Mouse (Mus musculus) NIH3T3 (cell line): ENCODE measurements around the gene Klf13.
A peak's percentile ranks its signal among the peaks of the same experiment; 100 is the strongest.

Experiments used
- DNase-seq: peaks from one replicate; pipeline ENCODE4 v3.0.0-alpha.2; 2012; ENCODE audit warnings: low read depth

Klf13 gene

DNA sequence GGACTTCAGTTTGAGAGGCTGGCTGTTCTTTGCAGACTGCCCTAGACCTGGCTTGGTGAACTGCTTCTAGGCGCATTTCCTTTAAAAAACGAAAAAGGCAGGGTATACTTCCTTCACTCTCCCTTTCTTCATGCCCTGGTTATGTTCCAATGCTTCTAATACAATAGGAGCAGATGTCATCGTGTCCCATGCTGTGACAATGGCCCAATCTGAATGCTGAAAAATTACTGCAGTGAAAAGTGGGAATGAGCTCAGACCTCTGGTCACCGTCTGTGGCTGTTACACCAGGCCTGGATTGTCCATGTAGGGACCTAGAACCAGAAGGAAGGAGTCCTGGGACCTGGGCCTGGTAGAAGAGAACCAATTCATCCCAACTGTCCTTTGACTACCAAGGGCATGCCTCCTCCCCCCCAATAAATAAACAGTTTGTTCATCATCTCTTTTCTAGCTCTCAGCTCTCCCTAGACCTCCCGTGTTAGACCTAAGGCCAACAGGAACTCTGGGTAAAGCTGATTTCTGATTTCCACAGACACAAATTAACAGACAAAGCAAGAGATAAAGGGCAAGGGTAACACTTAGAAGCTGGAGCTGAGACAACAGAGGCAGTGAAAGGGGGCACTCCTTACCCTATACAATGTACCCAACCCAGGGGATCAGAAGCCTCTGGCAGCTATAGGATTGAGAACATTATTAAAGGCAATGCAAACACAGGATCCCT is 30.8 kb downstream of the Klf13 start:
- DNase-seq: no peak

DNA sequence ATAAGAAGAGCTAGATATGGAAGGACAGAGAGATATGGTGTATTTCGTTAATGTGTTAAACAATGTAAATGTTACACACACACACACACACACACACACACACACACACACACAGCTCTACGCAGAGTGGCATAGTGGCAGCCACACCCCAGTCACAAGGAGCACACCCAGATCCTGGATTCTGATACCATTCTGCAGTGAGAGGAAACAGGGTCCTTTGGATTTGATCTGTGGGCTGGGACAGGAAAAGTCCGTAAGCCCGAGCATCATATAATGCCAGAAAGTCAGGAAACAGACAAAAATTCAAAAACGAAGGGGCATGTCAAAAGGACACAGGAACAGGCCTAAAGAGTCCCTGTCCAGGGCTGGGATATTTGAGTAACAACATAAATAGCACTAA is 33.1 kb downstream of the Klf13 start:
- DNase-seq: no peak

DNA sequence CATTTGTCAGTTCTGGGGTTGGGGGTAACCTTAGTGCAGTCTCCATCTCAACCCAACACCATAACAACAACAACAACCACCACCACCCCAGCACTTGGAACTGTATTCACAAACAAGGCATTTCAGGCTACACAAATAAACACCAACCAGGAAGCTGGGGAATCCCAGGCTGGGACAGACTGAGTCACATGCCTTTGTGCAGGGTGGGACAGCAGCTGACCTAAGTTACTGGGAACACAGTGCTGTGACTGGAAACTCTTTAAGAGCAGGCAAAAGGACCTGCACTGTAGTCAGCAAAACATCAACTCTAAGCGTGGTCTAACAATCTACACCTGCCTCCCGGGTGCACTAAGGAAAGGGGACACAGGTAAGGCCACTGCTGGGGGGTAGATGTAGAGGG is 33.5 kb downstream of the Klf13 start:
- DNase-seq: no peak

DNA sequence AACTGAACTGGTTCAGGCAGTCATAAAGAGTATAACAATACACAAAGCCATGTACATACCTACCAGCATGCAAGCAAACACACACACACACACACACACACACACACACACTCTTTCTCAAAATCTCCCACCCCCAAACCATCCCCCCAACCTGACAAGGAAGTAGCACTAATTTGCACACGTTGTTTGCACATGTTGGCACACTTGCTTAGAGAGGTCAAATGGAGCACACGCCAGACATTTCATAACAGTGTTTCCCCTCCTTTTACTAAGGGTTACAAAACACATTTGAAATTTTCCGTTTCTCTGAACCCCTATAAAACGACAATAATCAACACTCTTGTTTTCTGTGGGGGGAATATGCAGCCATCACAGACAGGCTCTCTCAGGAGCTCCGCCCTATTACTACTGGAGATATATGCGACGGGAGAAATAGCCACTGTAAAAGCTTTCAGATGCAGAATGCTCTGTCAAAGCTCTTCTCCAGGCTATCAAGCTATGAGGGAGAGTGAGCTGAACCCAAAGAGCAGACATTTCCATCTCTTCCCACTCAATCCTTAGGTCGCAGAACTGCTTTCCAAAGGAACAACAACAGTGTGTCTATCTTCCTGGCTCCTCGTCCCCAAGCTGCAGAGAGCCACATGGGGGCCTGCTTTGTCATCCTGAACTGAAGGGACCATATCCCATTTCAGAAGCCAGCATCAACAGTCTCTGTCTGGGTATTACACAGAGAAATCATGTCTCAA is 34.9 kb downstream of the Klf13 start:
- no peak for DNase-seq

DNA sequence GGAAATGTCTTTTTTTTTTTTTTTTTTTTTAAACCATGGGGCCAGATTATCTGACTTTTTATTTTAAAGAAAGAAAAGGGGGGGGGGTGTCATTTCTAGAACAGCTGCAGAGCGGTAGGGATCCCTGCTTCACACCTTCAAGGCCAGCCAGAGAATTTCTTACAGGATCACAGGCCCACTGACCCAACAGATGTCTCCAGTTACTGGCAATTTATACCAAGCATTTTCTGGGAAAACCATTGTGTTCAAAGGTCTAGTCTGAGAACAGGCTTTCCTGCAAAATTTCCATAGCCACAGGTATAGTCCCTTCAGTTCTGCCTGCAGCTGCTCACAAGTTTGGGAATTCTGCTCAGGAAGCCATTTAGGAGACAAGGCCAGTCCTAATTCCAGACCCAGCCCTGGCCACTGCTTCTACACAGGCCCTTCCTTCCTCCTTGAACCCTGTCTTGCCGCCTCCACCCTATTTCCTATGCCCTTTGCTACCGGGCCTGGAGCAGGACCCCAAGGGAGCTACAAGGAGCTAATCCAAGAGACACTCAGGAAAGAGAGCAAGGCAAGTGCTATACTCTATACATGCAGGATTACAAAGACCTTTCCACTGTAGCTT is 36.0 kb downstream of the Klf13 start:
- no peak for DNase-seq

DNA sequence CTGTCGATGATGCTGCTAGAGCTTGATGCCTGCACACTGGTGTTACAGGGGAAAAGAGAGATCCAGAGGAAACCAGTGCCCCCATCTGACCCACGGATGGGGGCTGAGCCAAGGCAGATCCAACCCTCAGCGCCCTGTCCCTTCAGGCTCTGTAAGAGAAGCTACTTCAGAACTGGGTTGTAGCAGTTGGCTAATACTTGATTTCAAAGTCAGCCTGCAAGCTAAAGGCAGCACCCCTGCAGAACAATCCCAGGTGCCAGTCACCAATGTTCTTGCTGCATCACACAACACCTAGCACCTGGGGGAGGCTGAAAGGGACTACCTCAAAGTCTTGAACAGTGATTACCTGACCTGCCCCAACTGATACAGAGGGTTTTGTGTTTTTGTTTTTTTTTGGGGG is 36.8 kb downstream of the Klf13 start:
- DNase-seq: no peak

DNA sequence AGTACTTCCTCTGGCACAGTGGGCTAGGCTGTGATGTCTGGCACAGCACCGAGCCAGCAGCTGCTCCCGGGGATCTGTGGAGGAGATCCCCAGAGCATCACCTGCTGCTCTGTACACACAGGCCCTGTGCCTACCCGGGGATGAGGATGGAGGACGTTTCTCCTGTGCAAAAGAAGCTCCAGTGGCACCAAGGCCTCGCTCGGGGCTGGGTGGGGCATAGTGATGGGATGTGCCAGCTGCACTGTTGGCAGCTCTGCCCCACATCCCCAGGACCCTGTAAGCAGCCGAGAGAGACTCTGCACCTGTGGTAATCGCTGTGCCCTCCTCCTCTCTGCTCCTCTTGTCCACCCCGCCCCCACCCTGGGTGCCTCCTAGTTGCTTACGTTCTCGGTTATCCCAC is 37.4 kb downstream of the Klf13 start:
- DNase-seq: no peak

DNA sequence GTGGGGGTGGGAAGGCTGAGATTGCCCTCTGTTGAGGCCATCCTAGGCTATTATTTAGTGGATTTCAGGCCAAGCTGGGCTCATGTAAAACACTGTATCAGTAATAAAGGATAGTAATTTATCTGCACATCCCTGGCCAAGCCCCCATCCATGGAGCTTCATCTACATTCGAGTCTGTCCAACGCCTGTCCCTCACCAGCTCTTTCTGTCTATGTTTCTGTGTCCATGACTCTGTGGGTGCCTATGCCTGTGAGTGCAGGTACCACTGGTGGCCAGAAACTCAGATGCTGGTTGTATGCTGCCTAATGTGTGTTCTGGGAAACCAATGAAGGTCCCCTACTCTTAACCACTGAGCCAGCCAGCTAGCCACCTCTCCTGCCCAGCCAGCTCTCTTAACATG is 38.3 kb downstream of the Klf13 start:
- DNase-seq: no peak

DNA sequence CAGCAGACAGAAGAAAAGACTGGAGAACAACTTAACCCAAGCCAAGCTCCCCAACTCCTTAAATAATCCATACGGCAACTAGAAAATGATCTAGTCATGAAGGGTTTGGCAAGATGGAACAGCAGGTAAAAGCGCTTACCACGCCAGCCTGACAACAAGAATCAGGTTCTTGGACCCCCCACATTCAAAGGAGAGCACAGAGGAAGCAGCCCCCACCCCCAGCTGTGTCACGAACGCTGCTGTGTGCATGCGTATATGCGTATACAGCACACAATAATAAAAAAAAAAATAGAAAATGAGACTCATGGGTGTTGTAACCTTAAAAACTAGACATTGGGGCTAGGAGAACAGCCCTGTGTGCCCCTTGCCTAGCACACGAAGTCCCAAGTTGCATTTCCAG is 38.8 kb downstream of the Klf13 start:
- DNase-seq: no peak

DNA sequence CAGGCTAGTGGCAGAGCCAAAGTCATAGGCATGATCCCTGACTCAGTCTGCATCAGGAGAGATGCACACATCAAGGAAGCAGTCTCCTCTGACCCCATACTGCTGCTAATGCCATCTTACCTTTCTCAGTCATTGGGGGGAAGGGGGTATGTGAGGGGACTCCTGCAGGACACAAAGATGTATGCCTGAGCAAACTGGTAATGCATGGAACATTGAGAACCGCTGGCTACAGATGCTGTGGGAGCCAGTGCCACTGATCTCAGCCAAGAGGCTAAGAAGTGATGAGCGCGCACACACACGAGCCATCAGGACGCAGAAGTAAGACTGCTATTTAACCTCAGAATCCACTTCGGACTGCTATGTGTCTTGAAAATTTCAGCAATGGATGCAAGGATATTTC is 40.5 kb downstream of the Klf13 start:
- DNase-seq: no peak

DNA sequence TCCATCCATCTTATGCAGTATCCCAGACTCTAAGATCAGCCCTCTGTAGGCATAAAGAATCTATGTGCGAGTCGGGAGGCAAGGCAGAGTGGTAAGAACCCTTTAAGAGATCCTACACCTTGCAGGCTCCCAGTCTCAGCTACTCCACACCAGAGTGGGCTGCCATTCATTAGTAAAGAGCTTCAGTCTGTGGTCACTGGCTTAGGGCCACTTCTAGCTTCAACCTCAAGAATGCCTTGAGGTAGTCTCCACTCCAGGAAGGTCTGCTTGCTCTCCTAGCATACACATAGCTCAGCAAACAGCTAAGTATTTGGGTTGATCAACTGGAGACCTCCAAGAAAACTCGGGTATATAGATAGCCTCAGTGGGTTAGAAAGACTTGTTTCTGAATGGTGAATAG is 41.1 kb downstream of the Klf13 start:
- DNase-seq: peak; percentile 59

DNA sequence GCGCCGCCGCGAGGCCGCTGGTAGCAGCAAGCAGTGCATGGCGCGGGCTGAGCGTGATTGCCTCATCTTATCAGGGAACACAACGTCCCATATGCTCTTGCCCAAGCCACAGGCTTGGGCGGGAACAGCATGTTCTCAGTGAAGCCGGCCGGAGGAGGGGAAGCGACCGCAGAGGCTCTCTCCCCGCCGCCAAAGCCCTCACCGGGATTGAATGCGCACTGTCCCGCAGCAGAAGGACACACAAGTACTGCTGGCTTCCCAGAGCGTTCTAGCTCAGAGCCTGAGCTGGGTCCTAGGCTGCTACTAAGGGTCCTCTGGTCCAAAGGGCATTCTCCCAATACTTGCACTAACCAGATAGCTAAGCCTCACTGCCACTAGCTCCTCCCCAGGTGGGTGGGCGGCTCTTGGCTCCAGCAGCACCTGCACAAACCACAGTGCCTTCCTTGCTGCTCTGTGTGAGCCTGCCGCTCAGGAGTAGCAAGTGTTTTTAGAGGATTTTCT is 41.7 kb downstream of the Klf13 start:
- DNase-seq: peak; percentile 94

DNA sequence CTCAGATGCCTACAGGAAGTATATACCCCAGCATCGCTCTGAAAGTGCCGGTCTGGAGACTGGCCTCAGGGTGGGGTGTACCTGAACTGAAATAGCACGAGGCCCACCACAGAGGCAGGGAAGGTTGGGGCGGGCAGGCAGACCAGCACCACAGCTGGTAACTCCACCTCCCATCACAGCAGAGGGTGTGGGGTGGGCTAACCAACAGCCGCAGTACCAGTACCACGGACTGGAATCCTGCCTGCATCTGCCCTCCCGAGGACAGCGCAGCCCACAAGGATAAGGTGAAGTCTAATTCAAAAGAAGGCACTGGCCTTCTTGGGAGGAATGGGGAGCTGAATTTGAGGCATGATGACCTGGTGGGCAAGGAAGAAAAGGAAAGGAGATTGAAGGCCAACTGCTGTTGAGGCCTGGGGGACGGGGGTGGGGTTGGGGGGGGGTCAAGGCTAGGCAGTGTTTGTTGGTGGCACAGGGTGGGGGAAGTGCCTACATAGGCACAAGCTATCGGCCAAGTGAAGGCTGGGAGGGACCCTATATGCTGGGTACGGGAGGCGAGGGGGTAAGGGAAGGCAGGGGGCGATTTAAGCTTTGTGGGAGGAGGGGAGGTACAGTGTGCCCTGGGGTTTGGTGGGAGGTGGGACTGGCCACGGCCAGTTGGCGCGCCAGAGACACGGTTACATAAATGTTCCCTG is 42.3 kb downstream of the Klf13 start:
- no peak for DNase-seq

DNA sequence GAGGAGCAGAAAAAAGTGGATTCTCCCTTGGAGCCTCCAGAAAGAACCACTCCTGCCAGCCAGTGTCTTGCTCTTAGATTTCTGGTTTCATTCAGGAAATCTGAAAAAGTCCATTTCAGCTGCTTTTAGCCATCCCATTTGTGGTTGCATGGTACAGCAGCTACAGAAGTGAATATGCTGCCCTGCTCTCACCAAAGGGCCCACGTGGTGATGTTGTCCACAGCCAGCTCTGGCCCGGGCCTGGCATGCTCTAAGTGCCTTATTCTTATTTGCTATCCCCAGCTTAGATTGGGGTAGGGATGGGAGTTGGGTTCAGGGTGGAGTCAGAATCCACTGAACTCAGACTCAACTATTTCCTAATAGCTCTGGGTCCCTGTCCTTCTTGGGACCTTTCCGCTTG is 43.5 kb downstream of the Klf13 start:
- DNase-seq: no peak

DNA sequence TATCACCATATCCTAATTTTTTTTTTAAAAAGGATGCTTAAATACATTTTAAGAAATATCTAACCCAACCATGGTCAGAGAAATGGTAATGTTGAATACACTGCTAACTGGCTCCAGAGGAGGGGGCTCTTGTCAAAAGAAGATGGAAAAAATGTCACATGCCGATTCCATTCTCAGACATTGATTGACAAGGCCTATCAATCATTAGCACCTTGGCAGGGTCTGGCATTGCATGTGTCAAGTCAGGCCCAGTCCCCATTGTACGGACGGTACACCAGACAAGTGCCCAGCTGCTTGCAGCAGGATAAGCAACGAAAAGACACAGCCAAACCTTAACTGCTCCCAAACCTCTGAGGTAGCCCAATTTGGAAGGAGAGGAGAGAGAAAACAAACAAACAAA is 44.1 kb downstream of the Klf13 start:
- DNase-seq: no peak

DNA sequence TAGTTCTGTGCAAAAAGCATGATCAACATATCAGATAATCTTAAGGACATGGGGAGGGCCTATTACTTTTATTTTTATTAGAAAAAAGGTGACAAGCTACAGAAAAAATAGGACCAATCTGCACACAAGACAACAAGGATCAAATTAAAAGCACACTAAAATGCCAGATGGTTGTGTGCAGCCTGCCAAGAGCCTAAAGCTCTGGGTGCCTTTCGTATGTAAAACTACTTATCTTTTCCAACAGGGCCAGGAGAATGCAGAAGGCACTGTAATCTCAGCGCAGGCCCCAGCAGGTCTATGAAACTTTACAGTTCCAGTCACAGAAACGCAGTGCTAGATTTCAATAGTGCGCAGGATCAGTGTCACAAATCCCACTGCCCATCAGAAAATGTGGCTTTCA is 45.0 kb downstream of the Klf13 start:
- no peak for DNase-seq

DNA sequence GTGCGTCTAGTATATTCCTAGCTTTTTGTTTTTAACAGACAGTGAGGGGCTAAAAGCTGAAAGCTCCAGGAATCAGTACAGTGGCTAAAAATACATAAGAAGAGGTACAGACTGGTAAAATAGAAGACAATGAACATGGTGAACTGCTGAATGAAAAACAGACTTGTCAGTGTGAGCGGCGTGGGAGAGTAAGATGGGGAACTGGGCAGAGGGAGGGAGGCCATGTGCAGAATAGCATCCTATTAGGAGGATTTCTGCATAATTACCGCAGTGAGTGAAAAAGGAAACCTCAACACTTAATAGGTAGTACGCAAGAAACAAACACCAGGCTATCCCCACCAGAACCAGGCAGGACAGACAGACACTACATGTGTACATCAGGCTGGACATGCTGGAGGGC is 45.5 kb downstream of the Klf13 start:
- no peak for DNase-seq

DNA sequence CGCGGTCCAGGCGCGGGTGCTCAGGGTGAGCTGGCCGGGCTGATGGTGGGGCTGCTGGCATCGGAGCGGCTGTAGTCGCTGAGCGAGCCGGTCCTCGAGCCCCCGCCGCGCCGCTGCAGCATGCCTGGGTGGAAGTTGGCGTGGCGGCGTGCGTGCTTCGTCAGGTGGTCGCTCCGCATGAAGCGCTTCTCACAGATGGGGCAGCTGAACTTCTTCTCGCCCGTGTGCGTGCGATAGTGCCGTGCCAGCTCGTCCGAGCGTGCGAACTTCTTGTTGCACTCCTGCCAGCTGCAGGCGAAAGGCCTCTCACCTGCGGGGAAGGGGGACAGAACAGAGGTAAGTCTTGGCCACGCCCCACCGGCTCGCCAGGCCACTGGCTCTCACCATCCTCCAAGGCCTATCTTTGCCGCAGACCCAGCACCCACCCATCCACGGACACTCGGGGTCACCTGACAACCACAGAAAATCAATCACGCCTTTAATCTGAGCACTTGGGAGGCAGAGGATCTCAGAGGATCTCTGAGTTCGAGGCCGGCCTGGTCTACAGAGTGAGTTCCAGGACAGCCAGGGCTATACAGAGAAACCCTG is 47.1 kb downstream of the Klf13 start:
- no peak for DNase-seq

DNA sequence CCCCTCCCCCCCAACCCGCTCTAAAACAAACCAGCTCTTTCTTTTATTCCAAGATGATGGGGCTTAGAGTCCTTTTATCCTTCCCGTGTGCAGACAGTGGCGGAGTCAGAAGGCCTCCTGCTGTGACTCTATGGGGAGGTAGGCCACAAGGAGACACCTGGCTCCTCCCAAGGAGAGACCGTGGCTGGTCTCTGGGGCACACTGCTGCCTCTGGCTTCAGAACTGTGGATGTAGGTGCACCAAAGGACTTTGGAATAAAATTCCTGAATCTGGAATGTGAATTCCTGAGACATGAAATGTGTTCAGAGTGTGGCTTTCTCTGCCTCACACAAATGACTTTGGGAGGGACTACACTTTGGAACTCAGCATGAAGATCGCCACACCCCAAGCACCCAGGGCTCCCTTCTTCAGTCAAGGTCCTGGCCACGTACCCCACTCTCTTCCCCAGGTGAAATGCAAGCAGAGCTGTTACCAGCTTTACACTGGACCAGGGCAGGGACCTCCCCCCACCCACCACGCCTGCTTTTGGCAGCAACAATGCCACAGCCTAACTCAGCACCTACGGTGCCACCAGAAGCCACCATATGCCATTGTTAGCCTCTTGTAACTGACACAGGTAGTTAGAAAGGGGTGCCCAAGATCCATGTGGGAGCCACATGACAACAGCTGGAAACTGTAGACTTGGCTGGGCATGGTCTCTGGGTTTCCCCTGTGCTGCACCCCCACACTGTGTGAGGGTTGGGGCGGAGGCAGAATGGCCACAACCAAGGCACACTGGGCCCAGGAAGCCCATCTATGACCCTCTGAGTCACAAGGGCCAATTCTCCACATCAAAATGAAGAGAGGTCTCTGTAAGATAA is 49.4 kb downstream of the Klf13 start:
- DNase-seq: no peak

DNA sequence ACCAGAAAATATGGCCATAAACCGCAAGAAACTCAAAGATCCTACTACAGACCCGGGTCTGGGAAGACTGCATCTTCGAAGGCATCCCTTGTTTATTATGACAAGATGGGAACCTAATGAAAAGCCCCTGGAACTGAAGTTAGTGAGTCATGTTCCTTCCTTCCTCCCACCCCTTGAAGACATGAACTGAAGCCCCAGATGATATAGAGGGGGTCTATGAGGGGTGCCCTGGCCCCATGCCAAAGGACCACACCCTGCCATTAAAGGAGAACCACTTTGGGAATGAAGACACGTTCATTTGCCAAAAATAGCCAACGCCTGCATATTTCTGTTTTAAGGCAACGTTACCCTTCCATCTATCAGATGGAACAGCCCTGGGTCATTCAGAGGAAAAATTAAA is 50.0 kb downstream of the Klf13 start:
- DNase-seq: no peak

DNA sequence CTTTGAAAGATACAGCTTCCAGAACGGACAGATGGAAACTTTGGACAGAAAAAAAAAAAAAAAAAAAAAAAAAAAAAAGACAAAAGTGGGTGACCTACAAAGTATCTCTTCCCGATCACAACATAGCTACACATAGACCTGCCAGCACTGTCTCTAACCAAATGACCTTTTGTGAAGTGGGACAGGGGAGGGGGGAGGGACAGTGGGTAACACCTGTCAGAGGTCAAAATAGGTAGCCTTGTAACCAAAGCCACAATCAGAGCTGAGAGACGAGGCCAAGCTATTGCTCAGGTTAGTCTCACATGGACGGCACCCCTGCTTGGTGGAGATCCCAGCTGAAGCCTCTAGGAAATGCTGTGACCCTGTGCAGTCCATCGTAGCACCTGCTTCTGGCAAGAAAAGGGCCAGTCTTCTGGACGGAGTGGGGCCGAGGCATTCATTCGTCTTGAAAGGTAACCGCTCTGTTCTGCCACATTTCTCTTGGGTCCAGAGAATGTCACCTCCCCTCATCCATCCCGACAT is 51.1 kb downstream of the Klf13 start:
- DNase-seq: no peak
